Mouse (Mus musculus): ENCODE measurements at regions not wholly inside any gene's neighbourhood (a gene's known extent, or its start where the extent isn't known, plus 50 kb on each side); places are given as distances from the start of the nearest gene placed in this dataset.

GRCm38 (mm10) chr3:65454301-65454700 lies 61.9 kb upstream of the Ssr3 start:
- DNase-seq (ENCODE audit: low read depth, low spot score): peak; percentile 23
- no peak overlapping the region for H3K27ac ChIP-seq (ENCODE audit: control insufficient read depth, low read depth, low read length)
- H3K36me3 ChIP-seq (ENCODE audit: control insufficient read depth in 1 of 2, insufficient read depth in 2 of 2, low read length in 2 of 2): no peaks in the 10 kb centered on the region; a peak in 1 of 4 replicates
- no peaks in the 10 kb centered on the region for H3K79me2 ChIP-seq (ENCODE audit: control insufficient read depth, insufficient read depth, low read length, poor library complexity)
- H3K4me1 ChIP-seq (ENCODE audit: control insufficient read depth in 1 of 2, insufficient read depth in 2 of 2, low read length in 2 of 2): peaks cover 0 to 5% of the 10 kb centered on the region in 2 experiments; a peak in 2 of 4 replicates
- no peak overlapping the region for H3K9ac ChIP-seq (ENCODE audit: control insufficient read depth, low read depth, low read length, poor library complexity, severe bottlenecking)
- no peaks in the 10 kb centered on the region for H3K9me3 ChIP-seq (replicated peaks; ENCODE audit: insufficient read depth, low read length)
- TF ChIP-seq NRF1 (IDR thresholded peaks at IDR 0.05; ENCODE audit: insufficient read depth, low read depth, low read length, poor library complexity, severe bottlenecking): no peak
- H3K27me3 ChIP-seq (ENCODE audit: control insufficient read depth in 1 of 2, insufficient read depth in 2 of 2, low read length in 2 of 2): 0 out of 4 replicates have a peak, but pooled peaks cover 0 to under 1% of the 10 kb centered on the region in 2 experiments
- no peak overlapping the region for H3K4me3 ChIP-seq (ENCODE audit: control insufficient read depth in 1 of 2, insufficient read depth in 1 of 2, low read depth in 2 of 2, low read length in 2 of 2)

- TF ChIP-seq RAD21 (IDR thresholded peaks at IDR 0.05; ENCODE audit: low read depth, low read length) (no peak), UBTF (IDR thresholded peaks at IDR 0.05; ENCODE audit: borderline replicate concordance, insufficient read depth, low read depth, low read length) (no peak), NRF1 (IDR thresholded peaks at IDR 0.05; ENCODE audit: insufficient read depth, low read depth, low read length, poor library complexity, severe bottlenecking) (no peak), ETS1 (IDR thresholded peaks at IDR 0.05; ENCODE audit: low read depth, low read length) (no peak), POLR2AphosphoS2 (IDR thresholded peaks at IDR 0.05; ENCODE audit: low read length) (no peak), MYB (IDR thresholded peaks at IDR 0.05; ENCODE audit: low read depth, low read length) (no peak)
- DNase-seq (ENCODE audit: low read depth, low spot score): no peak
- H3K36me3 ChIP-seq (ENCODE audit: control insufficient read depth in 1 of 2, insufficient read depth in 2 of 2, low read length in 2 of 2): no peaks in the 10 kb centered on the region; a peak in 1 of 4 replicates
Observed at GRCm38 (mm10) chr3:65449176-65449575, 56.8 kb upstream of the Ssr3 start.

GRCm38 (mm10) chr3:65443701-65444100 lies 51.3 kb upstream of the Ssr3 start:
- peaks cover 0 to 5% of the 10 kb centered on the region in 2 experiments; a peak in 2 of 4 replicates for H3K4me1 ChIP-seq (ENCODE audit: control insufficient read depth in 1 of 2, insufficient read depth in 2 of 2, low read length in 2 of 2)
- TF ChIP-seq JUND (IDR thresholded peaks at IDR 0.05; ENCODE audit: low read depth, low read length): no peak

More at GRCm38 (mm10) chr3:65449176-65449575, 56.8 kb upstream of the Ssr3 start:
- no peaks in the 10 kb centered on the region; a peak in 1 of 4 replicates for H3K27me3 ChIP-seq (ENCODE audit: control insufficient read depth in 1 of 2, insufficient read depth in 2 of 2, low read length in 2 of 2)
- H3K4me1 ChIP-seq (ENCODE audit: control insufficient read depth in 1 of 2, insufficient read depth in 2 of 2, low read length in 2 of 2): peaks cover 0 to 5% of the 10 kb centered on the region in 2 experiments; a peak in 2 of 4 replicates
- H3K27ac ChIP-seq (ENCODE audit: control insufficient read depth, low read depth, low read length): no peak overlapping the region
- no peak overlapping the region for H3K4me3 ChIP-seq (ENCODE audit: control insufficient read depth in 1 of 2, insufficient read depth in 1 of 2, low read depth in 2 of 2, low read length in 2 of 2)
- no peaks in the 10 kb centered on the region for H3K79me2 ChIP-seq (ENCODE audit: control insufficient read depth, insufficient read depth, low read length, poor library complexity)
- H3K9ac ChIP-seq (ENCODE audit: control insufficient read depth, low read depth, low read length, poor library complexity, severe bottlenecking): no peak overlapping the region
- H3K9me3 ChIP-seq (replicated peaks; ENCODE audit: insufficient read depth, low read length): no peaks in the 10 kb centered on the region

GRCm38 (mm10) chr3:65442946-65443345 lies 50.5 kb upstream of the Ssr3 start:
- Histone ChIP-seq H3K9me3 (replicated peaks; ENCODE audit: insufficient read depth, low read length) (no peaks in the 10 kb centered on the region), H3K4me1 (ENCODE audit: control insufficient read depth in 1 of 2, insufficient read depth in 2 of 2, low read length in 2 of 2) (peaks cover 0 to 5% of the 10 kb centered on the region in 2 experiments; a peak in 3 of 4 replicates), H3K27ac (ENCODE audit: control insufficient read depth, low read depth, low read length) (no peak overlapping the region), H3K79me2 (ENCODE audit: control insufficient read depth, insufficient read depth, low read length, poor library complexity) (no peaks in the 10 kb centered on the region), H3K9ac (ENCODE audit: control insufficient read depth, low read depth, low read length, poor library complexity, severe bottlenecking) (no peak overlapping the region), H3K36me3 (ENCODE audit: control insufficient read depth in 1 of 2, insufficient read depth in 2 of 2, low read length in 2 of 2) (peaks cover 0 to 6% of the 10 kb centered on the region in 2 experiments; a peak in 2 of 4 replicates), H3K27me3 (ENCODE audit: control insufficient read depth in 1 of 2, insufficient read depth in 2 of 2, low read length in 2 of 2) (peaks cover 0 to 2% of the 10 kb centered on the region in 2 experiments; a peak in 1 of 4 replicates), H3K4me3 (ENCODE audit: control insufficient read depth in 1 of 2, insufficient read depth in 1 of 2, low read depth in 2 of 2, low read length in 2 of 2) (no peak overlapping the region)
- DNase-seq (ENCODE audit: low read depth, low spot score): no peak
- TF ChIP-seq MAFK (IDR thresholded peaks at IDR 0.05; ENCODE audit: borderline replicate concordance, low read depth, low read length): no peak
- TF ChIP-seq MAZ (IDR thresholded peaks at IDR 0.05; ENCODE audit: low read depth, low read length): no peak
- TF ChIP-seq ETS1 (IDR thresholded peaks at IDR 0.05; ENCODE audit: low read depth, low read length): no peak
- TF ChIP-seq USF2 (IDR thresholded peaks at IDR 0.05; ENCODE audit: borderline replicate concordance in 1 of 2, insufficient read depth in 1 of 2, low read depth in 1 of 2, low read length in 2 of 2): no peak
- TF ChIP-seq ZC3H11A (IDR thresholded peaks at IDR 0.05; ENCODE audit: low read depth, low read length): no peak
- no peak for TF ChIP-seq TAL1 (IDR thresholded peaks at IDR 0.05; ENCODE audit: low read length)
- no peak for TF ChIP-seq BHLHE40 (IDR thresholded peaks at IDR 0.05; ENCODE audit: borderline replicate concordance, low read depth, low read length)
- TF ChIP-seq NELFE (IDR thresholded peaks at IDR 0.05; ENCODE audit: low read depth, low read length): no peak
- no peak for TF ChIP-seq ZKSCAN1 (IDR thresholded peaks at IDR 0.05; ENCODE audit: low read depth, low read length)
- TF ChIP-seq E2F4 (IDR thresholded peaks at IDR 0.05; ENCODE audit: borderline replicate concordance, low read depth, low read length): no peak
- no peak for TF ChIP-seq POLR2AphosphoS2 (IDR thresholded peaks at IDR 0.05; ENCODE audit: low read length)
- TF ChIP-seq RAD21 (IDR thresholded peaks at IDR 0.05; ENCODE audit: low read depth, low read length): no peak
- no peak for TF ChIP-seq TBP (IDR thresholded peaks at IDR 0.05; ENCODE audit: low read depth, low read length)
- TF ChIP-seq SMC3 (IDR thresholded peaks at IDR 0.05; ENCODE audit: low read depth, low read length): no peak

More at GRCm38 (mm10) chr3:65443701-65444100, 51.3 kb upstream of the Ssr3 start:
- Histone ChIP-seq H3K27ac (ENCODE audit: control insufficient read depth, low read depth, low read length) (no peak overlapping the region), H3K9ac (ENCODE audit: control insufficient read depth, low read depth, low read length, poor library complexity, severe bottlenecking) (no peak overlapping the region), H3K27me3 (ENCODE audit: control insufficient read depth in 1 of 2, insufficient read depth in 2 of 2, low read length in 2 of 2) (peaks cover 0 to 2% of the 10 kb centered on the region in 2 experiments; a peak in 1 of 4 replicates), H3K79me2 (ENCODE audit: control insufficient read depth, insufficient read depth, low read length, poor library complexity) (no peaks in the 10 kb centered on the region), H3K4me3 (ENCODE audit: control insufficient read depth in 1 of 2, insufficient read depth in 1 of 2, low read depth in 2 of 2, low read length in 2 of 2) (no peak overlapping the region), H3K36me3 (ENCODE audit: control insufficient read depth in 1 of 2, insufficient read depth in 2 of 2, low read length in 2 of 2) (peaks cover 0 to 3% of the 10 kb centered on the region in 2 experiments; a peak in 2 of 4 replicates), H3K9me3 (replicated peaks; ENCODE audit: insufficient read depth, low read length) (no peaks in the 10 kb centered on the region)
- DNase-seq (ENCODE audit: low read depth, low spot score): no peak

All from MEL (cell line).